Mouse (Mus musculus): ENCODE results near the gene Gm10058. TPM values are rescaled to one million over a fixed set of nuclear protein-coding genes. Genes with fewer than 3 reads are reported as not detected.
"Not testable (repeated sequence)": the region's sequence is repeated elsewhere in the genome, so short reads cannot be mapped to it uniquely, and the experiment has no call there.

Gm10058 gene
- total RNA-seq (2022), result not detected

DNA sequence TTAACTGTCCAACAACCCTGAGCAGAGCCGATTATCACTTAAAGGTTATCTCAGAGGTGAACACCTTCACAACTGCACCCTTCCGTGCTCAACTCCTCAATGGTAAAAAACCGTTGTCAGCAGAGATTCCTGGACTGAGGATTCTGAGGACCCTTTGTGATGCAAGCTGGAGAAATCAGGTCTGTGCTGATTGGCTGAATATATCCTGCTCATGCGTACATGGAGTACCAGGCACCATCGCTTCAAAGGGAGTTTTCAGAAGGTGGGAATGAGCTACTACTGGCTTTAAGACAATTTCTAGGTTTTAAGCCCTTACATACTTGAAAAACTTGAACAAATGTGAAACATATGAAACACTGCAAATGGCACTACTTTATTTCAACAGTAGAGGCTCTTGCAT, at the start of gene Gm10058:
Gm10058 (minus strand) TSS at position 101 of the 400 bp plus-strand sequence.
- DNase-seq (ENCODE audit: low spot score), result not testable (repeated sequence)
